Mouse (Mus musculus) stomach, postnatal 0 days (tissue): Measurements from ENCODE around the gene Tm2d3. TPM values are rescaled to one million over a fixed set of nuclear protein-coding genes. Genes with fewer than 3 reads are reported as not detected.

Source experiments
- ATAC-seq: fragments of 200-750 bp; cut with Nextera tagmentation; 2 replicates; pipeline ENCODE4 v1.8.0; 2017; ENCODE audit not compliant: low FRiP score, low TSS enrichment
- DNase-seq: peaks from one replicate; pipeline ENCODE4 v3.0.0-alpha.2; 2016; ENCODE audit warnings: low spot score
- H3K27ac ChIP-seq: fragments of 300-500 bp; sonication (generic); replicated peaks from 2 replicates; pipeline ENCODE4 v1.5.1; 2014; ENCODE audit warnings: mild to moderate bottlenecking, control low read depth
- H3K27me3 ChIP-seq: fragments of 300-500 bp; sonication (generic); 2 replicates; pipeline ENCODE4 v1.6.1; 2014; ENCODE audit warnings: low read length; ENCODE audit not compliant: control insufficient read depth, insufficient read depth
- H3K36me3 ChIP-seq: fragments of 300-500 bp; sonication (generic); 2 replicates; pipeline ENCODE4 v1.6.1; 2014; ENCODE audit warnings: low read length, mixed read lengths; ENCODE audit not compliant: control insufficient read depth, insufficient read depth
- H3K4me1 ChIP-seq: fragments of 300-500 bp; sonication (generic); replicated peaks from 2 replicates; pipeline ENCODE4 v1.6.1; 2014; ENCODE audit warnings: antibody characterized with exemption; ENCODE audit not compliant: control insufficient read depth, insufficient read depth
- H3K4me2 ChIP-seq: fragments of 300-500 bp; sonication (generic); replicated peaks from 2 replicates; pipeline ENCODE4 v1.6.1; 2014; ENCODE audit warnings: low read depth, mild to moderate bottlenecking, control low read depth, moderate library complexity
- H3K4me3 ChIP-seq: fragments of 300-500 bp; sonication (generic); 2 replicates; pipeline ENCODE4 v1.5.1; 2014; ENCODE audit warnings: low read depth, low read length, control low read depth
- H3K9ac ChIP-seq: fragments of 300-500 bp; sonication (generic); 2 replicates; pipeline ENCODE4 v1.6.1; 2014; ENCODE audit warnings: mild to moderate bottlenecking, low read length, control low read depth, mixed read lengths
- H3K9me3 ChIP-seq: fragments of 300-500 bp; sonication (generic); 2 replicates; pipeline ENCODE4 v1.6.1; 2016; ENCODE audit warnings: low read length; ENCODE audit not compliant: control insufficient read depth
- CTCF ChIP-seq: IDR thresholded peaks from 2 replicates; pipeline ENCODE4 v1.5.1; 2016; ENCODE audit warnings: antibody characterized with exemption, low read depth, mild to moderate bottlenecking, moderate library complexity
- EP300 ChIP-seq: optimal IDR thresholded peaks from 2 replicates; pipeline ENCODE3; 2016; ENCODE audit warnings: antibody characterized with exemption
- WGBS: fragments of 180-500 bp; shearing (Covaris S2); extraction: QIAGEN DNeasy Blood & Tissue Kit; methylation state at CpG from one replicate; pipeline ENCODE4 v1.1.7; 2014; 5-methylcytosine and 5-hydroxymethylcytosine counted together
- polyA plus RNA-seq: library from polyadenylated mRNA; unstranded; fragments of >200 nt; fragmentation: Nextera tagmentation; extraction: Ambion mirVana; gene quantifications from 2 replicates; pipeline ENCODE4 v1.2.1, GENCODE M21; 2015

The Tm2d3 gene
- polyA plus RNA-seq, 1 experiment from 2014 or later: 73.8 TPM

- Histone ChIP-seq H3K27me3 (no peaks in the 10 kb centered on the region), H3K9me3 (no peaks in the 10 kb centered on the region), H3K4me3 (no peak overlapping the region), H3K4me1 (no peaks in the 10 kb centered on the region), H3K36me3 (peaks cover 3% of the 10 kb centered on the region; the same call in 1 of the 2 replicates), H3K9ac (no peak overlapping the region), H3K4me2 (no peak overlapping the region), H3K27ac (no peak overlapping the region)
- ATAC-seq (no peak), DNase-seq (no peak)
- TF ChIP-seq CTCF (no peak), EP300 (no peak)
- WGBS: 89% methylated on average over 4 of the region's 4 CpGs
These were observed 40.3 kb upstream of the Tm2d3 start for GRCm38 (mm10) chr7:65650662-65651061.

DNA sequence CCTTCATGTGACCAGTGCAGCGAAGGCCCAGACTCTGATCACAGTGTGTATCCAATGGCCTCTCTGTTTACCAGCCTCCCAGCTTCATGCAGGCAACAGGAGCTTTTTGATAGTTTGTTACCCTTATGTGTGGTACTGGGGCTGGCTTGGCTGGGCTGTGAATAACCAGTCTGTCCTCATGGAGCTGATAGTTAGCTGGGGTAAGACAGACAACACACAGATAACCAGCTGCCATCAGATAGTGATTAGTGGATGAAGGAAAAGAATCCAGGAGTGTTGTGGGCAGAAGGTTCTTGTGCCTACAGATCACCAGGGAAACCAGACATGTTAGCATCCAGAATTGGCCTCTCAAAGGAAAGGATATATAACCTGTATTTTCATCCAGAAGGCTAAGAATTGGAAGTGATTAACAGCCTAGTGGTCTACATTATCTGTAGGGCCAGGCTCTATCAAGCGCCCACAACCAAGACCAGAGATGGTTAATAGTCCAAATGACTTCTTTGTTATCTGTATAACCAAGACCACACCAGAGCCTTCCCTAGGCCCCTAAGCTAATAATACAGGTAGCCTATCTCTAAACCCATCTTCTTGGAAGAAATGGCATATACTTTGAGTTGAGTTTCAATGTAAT is 33.4 kb upstream of the Tm2d3 start:
- 92% methylated on average over 2 of the region's 2 CpGs for WGBS
- Histone ChIP-seq H3K9me3 (no peaks in the 10 kb centered on the region), H3K27me3 (no peaks in the 10 kb centered on the region), H3K9ac (no peak overlapping the region), H3K4me1 (no peaks in the 10 kb centered on the region), H3K27ac (no peak overlapping the region), H3K4me3 (no peak overlapping the region), H3K36me3 (0 out of 2 replicates have a peak, but pooled peaks cover 3% of the 10 kb centered on the region), H3K4me2 (no peak overlapping the region)
- no peak for TF ChIP-seq EP300
- no peak for TF ChIP-seq CTCF
- ATAC-seq (no peak), DNase-seq (no peak)

- no peak overlapping the region for H3K9ac ChIP-seq
- no peak for DNase-seq
- H3K27me3 ChIP-seq: no peaks in the 10 kb centered on the region
- TF ChIP-seq EP300 (no peak), CTCF (no peak)
- H3K4me1 ChIP-seq: no peaks in the 10 kb centered on the region
- no peak overlapping the region for H3K4me2 ChIP-seq
- 80% methylated on average over 11 of the region's 11 CpGs for WGBS
- H3K9me3 ChIP-seq: no peaks in the 10 kb centered on the region
- no peak overlapping the region for H3K27ac ChIP-seq
- no peak for ATAC-seq
- no peak overlapping the region for H3K4me3 ChIP-seq
- H3K36me3 ChIP-seq: no peaks in the 10 kb centered on the region; the same call in 1 of the 2 replicates
These were observed 27.7 kb upstream of the Tm2d3 start for GRCm38 (mm10) chr7:65663225-65663790.

GRCm38 (mm10) chr7:65663886-65664285 is 27.1 kb upstream of the Tm2d3 start:
- no peak overlapping the region for H3K9ac ChIP-seq
- H3K4me3 ChIP-seq: no peak overlapping the region
- no peak for TF ChIP-seq EP300
- TF ChIP-seq CTCF: no peak
- 74% methylated on average over 14 of the region's 14 CpGs for WGBS
- H3K27me3 ChIP-seq: no peaks in the 10 kb centered on the region
- DNase-seq: no peak
- no peaks in the 10 kb centered on the region for H3K4me1 ChIP-seq
- H3K9me3 ChIP-seq: no peaks in the 10 kb centered on the region
- no peak overlapping the region for H3K4me2 ChIP-seq
- no peak overlapping the region for H3K27ac ChIP-seq
- ATAC-seq: no peak
- no peaks in the 10 kb centered on the region; the same call in 1 of the 2 replicates for H3K36me3 ChIP-seq

DNA sequence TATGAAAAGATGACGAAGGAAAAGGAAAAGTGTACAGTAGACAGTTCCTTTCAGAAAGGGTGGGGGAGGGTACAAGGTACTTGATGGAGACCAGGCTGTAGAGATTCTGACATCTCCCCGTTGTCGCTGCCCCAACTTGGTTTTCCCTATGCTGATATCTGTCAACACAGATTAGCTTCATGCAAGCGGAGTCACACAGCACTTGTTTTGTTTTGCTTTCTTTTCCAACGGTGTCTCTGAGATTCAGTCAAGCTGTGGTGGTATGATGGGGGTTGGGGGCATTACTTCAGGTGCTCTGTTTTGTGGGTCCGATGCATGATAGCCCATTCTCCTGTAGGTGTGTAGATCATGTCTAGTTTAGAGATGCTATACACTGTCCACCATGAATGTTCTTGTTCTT is 23.5 kb upstream of the Tm2d3 start:
- Histone ChIP-seq H3K4me2 (no peak overlapping the region), H3K27ac (no peak overlapping the region), H3K36me3 (no peaks in the 10 kb centered on the region; the same call in 1 of the 2 replicates), H3K9ac (no peak overlapping the region), H3K4me1 (no peaks in the 10 kb centered on the region), H3K9me3 (no peaks in the 10 kb centered on the region), H3K4me3 (no peak overlapping the region), H3K27me3 (no peaks in the 10 kb centered on the region)
- DNase-seq (no peak), ATAC-seq (no peak)
- TF ChIP-seq CTCF: no peak
- TF ChIP-seq EP300: no peak
- WGBS: 88% methylated on average over 6 of the region's 6 CpGs

DNA sequence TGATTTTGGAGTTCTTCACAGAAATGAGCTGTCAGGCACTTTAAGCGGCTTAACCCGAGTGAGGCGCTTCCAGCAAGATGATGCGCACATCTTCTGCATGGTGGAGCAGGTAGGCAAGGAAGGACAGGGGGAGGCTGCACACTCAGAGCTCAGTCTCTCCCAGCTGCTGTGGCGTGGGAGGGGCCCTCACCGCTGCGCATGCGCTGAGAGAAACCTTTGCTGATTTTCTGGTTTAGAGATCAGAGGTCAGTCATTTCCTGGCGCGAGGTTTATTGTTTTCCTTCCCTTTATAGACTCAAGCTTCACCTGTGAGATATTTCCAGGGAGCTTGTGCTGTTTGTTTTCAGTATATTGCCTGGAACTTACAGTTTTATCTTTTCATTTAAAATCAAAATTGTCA is 12.9 kb upstream of the Tm2d3 start:
- Histone ChIP-seq H3K9me3 (no peaks in the 10 kb centered on the region), H3K36me3 (no peaks in the 10 kb centered on the region), H3K9ac (no peak overlapping the region), H3K4me2 (no peak overlapping the region), H3K27ac (no peak overlapping the region), H3K4me3 (no peak overlapping the region), H3K27me3 (no peaks in the 10 kb centered on the region), H3K4me1 (no peaks in the 10 kb centered on the region)
- WGBS: 70% methylated on average over 10 of the region's 10 CpGs
- TF ChIP-seq CTCF (no peak), EP300 (no peak)
- peak; percentile 79 for DNase-seq
- ATAC-seq: 0 out of 2 replicates have a peak, but pooled peaks have one; percentile 47
